Mouse (Mus musculus) bone marrow, adult 2 months (tissue): Measurements from ENCODE around the gene Vmp1.

ENCODE experiments used
- CTCF ChIP-seq: fragments of 200-500 bp; IDR thresholded peaks from 2 replicates; pipeline ENCODE4 v1.5.1; 2011; ENCODE audit warnings: low read length, control low read depth; ENCODE audit not compliant: control insufficient read depth, insufficient read depth
- POLR2A ChIP-seq: fragments of 200-500 bp; IDR thresholded peaks from 2 replicates; pipeline ENCODE4 v1.6.1; 2011; ENCODE audit warnings: low read depth, mild to moderate bottlenecking, control low read depth, low read length, borderline replicate concordance; ENCODE audit not compliant: control insufficient read depth

DNA sequence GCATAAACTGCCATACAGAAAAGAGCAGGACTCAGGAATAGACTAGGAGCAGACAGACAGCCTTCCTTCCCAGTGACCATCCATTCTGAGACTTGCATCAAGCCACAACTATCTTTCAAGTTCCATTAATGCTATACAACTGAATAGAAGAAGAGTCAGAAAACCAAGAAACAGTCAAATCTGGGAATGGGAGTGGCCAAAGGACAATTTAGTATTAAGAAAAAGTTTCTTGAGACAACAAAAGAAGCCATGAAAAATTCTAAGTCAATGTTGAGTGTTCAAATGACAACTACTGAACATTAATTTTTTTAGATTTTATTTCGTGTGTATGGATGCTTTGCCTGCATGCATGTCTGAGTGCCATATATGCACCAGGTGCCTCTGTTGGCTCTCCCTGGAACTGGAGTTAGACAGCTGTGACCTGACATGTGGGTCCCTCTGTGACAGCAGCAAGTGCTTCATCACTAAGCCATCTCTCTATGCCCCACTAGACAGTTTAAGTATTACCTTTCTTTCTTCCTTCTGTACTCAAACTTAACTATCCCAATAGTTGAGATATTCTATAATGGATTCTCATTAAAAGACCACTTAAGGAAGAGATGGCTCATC, 60.1 kb downstream of the Vmp1 start:
- TF ChIP-seq CTCF (no peak), POLR2A (no peak)
